Mouse (Mus musculus) stomach, postnatal 0 days (tissue): ENCODE results near the gene Lmcd1. TPM values are rescaled to one million over a fixed set of nuclear protein-coding genes. Genes with fewer than 3 reads are reported as not detected.
A peak's percentile ranks its signal among the peaks of the same experiment; 100 is the strongest.

Experiments used
- ATAC-seq: fragments of 200-750 bp; cut with Nextera tagmentation; 2 replicates; pipeline ENCODE4 v1.8.0; 2017; ENCODE audit not compliant: low FRiP score, low TSS enrichment
- DNase-seq: peaks from one replicate; pipeline ENCODE4 v3.0.0-alpha.2; 2016; ENCODE audit warnings: low spot score
- H3K27ac ChIP-seq: fragments of 300-500 bp; sonication (generic); replicated peaks from 2 replicates; pipeline ENCODE4 v1.5.1; 2014; ENCODE audit warnings: mild to moderate bottlenecking, control low read depth
- H3K27me3 ChIP-seq: fragments of 300-500 bp; sonication (generic); 2 replicates; pipeline ENCODE4 v1.6.1; 2014; ENCODE audit warnings: low read length; ENCODE audit not compliant: control insufficient read depth, insufficient read depth
- H3K36me3 ChIP-seq: fragments of 300-500 bp; sonication (generic); 2 replicates; pipeline ENCODE4 v1.6.1; 2014; ENCODE audit warnings: low read length, mixed read lengths; ENCODE audit not compliant: control insufficient read depth, insufficient read depth
- H3K4me1 ChIP-seq: fragments of 300-500 bp; sonication (generic); replicated peaks from 2 replicates; pipeline ENCODE4 v1.6.1; 2014; ENCODE audit warnings: antibody characterized with exemption; ENCODE audit not compliant: control insufficient read depth, insufficient read depth
- H3K4me2 ChIP-seq: fragments of 300-500 bp; sonication (generic); replicated peaks from 2 replicates; pipeline ENCODE4 v1.6.1; 2014; ENCODE audit warnings: low read depth, mild to moderate bottlenecking, control low read depth, moderate library complexity
- H3K4me3 ChIP-seq: fragments of 300-500 bp; sonication (generic); 2 replicates; pipeline ENCODE4 v1.5.1; 2014; ENCODE audit warnings: low read depth, low read length, control low read depth
- H3K9ac ChIP-seq: fragments of 300-500 bp; sonication (generic); 2 replicates; pipeline ENCODE4 v1.6.1; 2014; ENCODE audit warnings: mild to moderate bottlenecking, low read length, control low read depth, mixed read lengths
- H3K9me3 ChIP-seq: fragments of 300-500 bp; sonication (generic); 2 replicates; pipeline ENCODE4 v1.6.1; 2016; ENCODE audit warnings: low read length; ENCODE audit not compliant: control insufficient read depth
- CTCF ChIP-seq: IDR thresholded peaks from 2 replicates; pipeline ENCODE4 v1.5.1; 2016; ENCODE audit warnings: antibody characterized with exemption, low read depth, mild to moderate bottlenecking, moderate library complexity
- EP300 ChIP-seq: optimal IDR thresholded peaks from 2 replicates; pipeline ENCODE3; 2016; ENCODE audit warnings: antibody characterized with exemption
- WGBS: fragments of 180-500 bp; shearing (Covaris S2); extraction: QIAGEN DNeasy Blood & Tissue Kit; methylation state at CpG from one replicate; pipeline ENCODE4 v1.1.7; 2014; 5-methylcytosine and 5-hydroxymethylcytosine counted together
- polyA plus RNA-seq: library from polyadenylated mRNA; unstranded; fragments of >200 nt; fragmentation: Nextera tagmentation; extraction: Ambion mirVana; gene quantifications from 2 replicates; pipeline ENCODE4 v1.2.1, GENCODE M21; 2015

Gene Lmcd1
- polyA plus RNA-seq, 1 experiment from 2014 or later: 13.2 TPM

DNA sequence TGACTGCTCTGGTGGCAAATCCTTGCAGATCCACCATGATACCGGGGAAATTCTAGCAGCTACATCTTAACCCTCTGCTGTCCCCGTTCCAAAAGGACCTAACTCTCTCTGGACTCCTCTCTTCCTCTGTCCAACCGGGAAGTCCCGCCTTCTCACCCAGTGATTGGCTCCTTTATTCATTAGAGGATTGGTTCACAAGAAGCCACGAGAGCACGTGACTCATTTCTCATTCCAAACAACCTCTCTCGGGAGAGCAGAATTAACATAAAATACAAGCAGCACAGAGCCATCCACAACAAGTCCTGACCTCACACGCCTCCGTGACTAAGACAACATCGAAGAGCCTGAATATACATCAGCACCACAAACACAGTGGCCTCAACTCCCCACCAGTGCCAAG is 91.7 kb downstream of the Lmcd1 start:
- no peak for ATAC-seq

DNA sequence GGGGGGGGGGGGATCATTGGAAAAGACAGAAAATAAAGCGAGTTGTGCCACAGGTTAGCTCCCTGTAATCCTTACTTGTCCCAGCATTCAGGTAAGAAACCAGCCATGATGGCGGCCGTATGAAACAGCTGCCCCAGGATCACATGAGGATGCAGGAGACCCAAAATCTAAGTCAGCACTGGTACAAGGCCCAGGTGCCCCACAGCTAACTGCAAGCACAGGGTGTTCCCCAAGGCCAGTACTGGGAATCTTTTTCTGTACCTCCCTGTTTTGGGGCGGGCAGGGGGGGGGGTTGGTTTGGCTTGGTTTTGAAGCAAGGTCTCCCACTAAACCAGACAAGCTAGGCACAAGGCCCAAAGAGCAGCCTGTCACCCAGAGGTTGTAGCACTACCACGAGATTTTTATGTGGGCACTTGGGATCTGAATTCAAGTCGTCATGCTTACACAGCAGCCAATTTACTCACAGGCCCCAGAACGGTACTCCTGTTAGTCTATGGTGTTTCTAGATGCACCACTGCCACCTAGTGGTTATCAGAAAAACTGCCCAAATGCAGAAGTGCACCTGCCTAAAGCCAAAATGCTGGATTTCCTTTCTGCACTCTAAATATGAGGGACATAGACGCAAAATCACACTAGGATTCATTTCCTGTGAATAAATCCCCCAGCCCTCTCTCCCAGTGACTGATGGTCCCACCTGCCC is 100.5 kb downstream of the Lmcd1 start:
- no peak overlapping the region for H3K27ac ChIP-seq
- no peak overlapping the region for H3K4me2 ChIP-seq
- H3K9ac ChIP-seq: no peak overlapping the region
- no peak overlapping the region for H3K4me3 ChIP-seq
- no peaks in the 10 kb centered on the region for H3K9me3 ChIP-seq
- H3K4me1 ChIP-seq: no peaks in the 10 kb centered on the region
- no peak for ATAC-seq
- H3K27me3 ChIP-seq: no peaks in the 10 kb centered on the region
- H3K36me3 ChIP-seq: no peaks in the 10 kb centered on the region
- TF ChIP-seq CTCF (peak; percentile 90), EP300 (no peak)
- peak; percentile 24 for DNase-seq
- 46% methylated on average over 8 of the region's 8 CpGs for WGBS

More for the DNA sequence above, 91.7 kb downstream of the Lmcd1 start:
- Histone ChIP-seq H3K27ac (no peak overlapping the region), H3K4me1 (no peaks in the 10 kb centered on the region), H3K36me3 (no peaks in the 10 kb centered on the region), H3K4me3 (no peak overlapping the region), H3K27me3 (no peaks in the 10 kb centered on the region), H3K9ac (no peak overlapping the region), H3K4me2 (no peak overlapping the region), H3K9me3 (no peaks in the 10 kb centered on the region)
- TF ChIP-seq EP300: no peak
- whole genome bisulfite sequencing: 75% methylated on average over 10 of the region's 10 CpGs
- DNase-seq: no peak

DNA sequence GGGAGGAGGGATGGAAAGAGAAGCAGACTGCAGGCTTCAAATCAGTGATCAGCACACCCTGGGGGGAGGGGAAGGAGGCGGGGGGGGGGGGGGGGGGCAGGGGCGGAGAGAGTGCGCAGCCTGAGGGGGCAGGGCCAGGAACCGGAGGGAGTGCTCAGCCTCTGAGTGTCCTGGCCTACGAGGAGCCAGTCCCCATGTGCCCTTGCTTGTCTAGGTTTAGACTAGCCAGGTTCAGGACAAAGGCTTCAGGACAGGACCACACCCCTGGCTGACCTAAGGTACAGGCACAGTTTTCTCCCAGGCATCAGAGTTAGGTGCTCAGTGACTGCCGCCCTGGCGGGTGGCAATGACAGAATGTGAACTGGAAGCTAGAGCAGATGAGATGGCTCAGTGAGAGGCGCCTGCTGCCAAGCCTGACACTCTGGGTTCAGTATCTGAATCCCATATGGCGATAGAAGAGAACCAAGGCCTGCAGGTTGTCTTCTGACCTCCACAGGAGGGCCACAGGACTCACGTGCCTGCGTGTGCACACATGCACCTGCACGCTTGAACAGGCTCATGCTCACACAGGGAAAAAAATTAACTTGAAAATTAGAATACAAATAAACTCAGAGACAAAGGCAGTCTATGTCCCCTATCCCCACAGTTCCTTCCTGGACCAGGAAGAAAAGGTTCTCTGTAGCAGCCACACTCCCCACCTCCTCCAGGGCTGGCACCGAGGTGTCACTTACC is 102.3 kb downstream of the Lmcd1 start:
- H3K36me3 ChIP-seq: no peaks in the 10 kb centered on the region
- no peaks in the 10 kb centered on the region for H3K9me3 ChIP-seq
- TF ChIP-seq CTCF: no peak
- TF ChIP-seq EP300: no peak
- no peak overlapping the region for H3K4me2 ChIP-seq
- no peak overlapping the region for H3K27ac ChIP-seq
- no peaks in the 10 kb centered on the region for H3K4me1 ChIP-seq
- no peaks in the 10 kb centered on the region for H3K27me3 ChIP-seq
- no peak overlapping the region for H3K4me3 ChIP-seq
- peak; percentile 43; the same call in 1 of the 2 replicates for ATAC-seq
- H3K9ac ChIP-seq: no peak overlapping the region
- DNase-seq: no peak
- 54% methylated on average over 11 of the region's 13 CpGs for WGBS

DNA sequence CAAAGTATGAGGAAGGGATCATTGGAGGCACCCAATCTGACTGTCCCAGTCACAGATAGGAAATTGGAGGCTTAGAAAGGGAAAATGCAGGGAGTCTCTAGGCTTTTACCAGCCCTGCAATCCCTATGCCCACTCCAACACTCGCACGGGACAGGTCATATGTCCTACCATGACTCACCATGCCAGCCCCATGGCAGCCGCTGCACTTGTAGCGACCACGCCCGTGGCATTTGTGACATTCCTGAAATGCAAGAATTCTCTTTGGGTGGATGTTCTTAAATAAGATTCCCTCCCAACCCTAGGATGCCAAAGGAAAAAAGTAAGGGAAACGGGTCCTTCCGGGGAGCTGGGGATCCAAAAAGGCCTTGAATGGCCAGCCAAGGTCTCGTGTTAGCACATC is 105.5 kb downstream of the Lmcd1 start:
- WGBS: 79% methylated on average over 9 of the region's 9 CpGs

More for the DNA sequence above, 105.5 kb downstream of the Lmcd1 start:
- H3K27me3 ChIP-seq: no peaks in the 10 kb centered on the region
- no peaks in the 10 kb centered on the region for H3K9me3 ChIP-seq
- no peak for ATAC-seq
- no peaks in the 10 kb centered on the region for H3K4me1 ChIP-seq
- no peaks in the 10 kb centered on the region for H3K36me3 ChIP-seq
- H3K4me3 ChIP-seq: no peak overlapping the region
- DNase-seq: no peak
- no peak overlapping the region for H3K27ac ChIP-seq
- H3K9ac ChIP-seq: no peak overlapping the region
- TF ChIP-seq EP300 (no peak), CTCF (no peak)
- H3K4me2 ChIP-seq: no peak overlapping the region

Other genes with a start within 250 kb of the Lmcd1 start
- gene Ssu2, start 114.3 kb downstream of the Lmcd1 start, polyA plus RNA-seq: 2.6 and 2.7 TPM in 2 replicates
- gene Cav3, start 185.7 kb downstream of the Lmcd1 start, polyA plus RNA-seq: 6.1 and 6.9 TPM in 2 replicates
- 0.65 and 0.81 TPM in 2 replicates for gene Oxtr, start 216.2 kb downstream of the Lmcd1 start, polyA plus RNA-seq